Mouse (Mus musculus) small intestine, adult 2 months (tissue): ENCODE measurements around the gene Vsx2.
A peak's percentile ranks its signal among the peaks of the same experiment; 100 is the strongest.

Source experiments
- CTCF ChIP-seq: fragments of 200-500 bp; IDR thresholded peaks from 2 replicates; pipeline ENCODE4 v1.5.1; 2012; ENCODE audit warnings: low read depth, mild to moderate bottlenecking, control low read depth, inconsistent platforms, low read length, moderate library complexity, mixed read lengths; ENCODE audit not compliant: insufficient replicate concordance, insufficient read length; ENCODE audit errors: extremely low read depth
- POLR2A ChIP-seq: fragments of 200-500 bp; IDR thresholded peaks from 2 replicates; pipeline ENCODE4 v1.6.1; 2012; ENCODE audit warnings: low read depth, mild to moderate bottlenecking, control low read depth, inconsistent platforms, low read length, moderate library complexity

DNA sequence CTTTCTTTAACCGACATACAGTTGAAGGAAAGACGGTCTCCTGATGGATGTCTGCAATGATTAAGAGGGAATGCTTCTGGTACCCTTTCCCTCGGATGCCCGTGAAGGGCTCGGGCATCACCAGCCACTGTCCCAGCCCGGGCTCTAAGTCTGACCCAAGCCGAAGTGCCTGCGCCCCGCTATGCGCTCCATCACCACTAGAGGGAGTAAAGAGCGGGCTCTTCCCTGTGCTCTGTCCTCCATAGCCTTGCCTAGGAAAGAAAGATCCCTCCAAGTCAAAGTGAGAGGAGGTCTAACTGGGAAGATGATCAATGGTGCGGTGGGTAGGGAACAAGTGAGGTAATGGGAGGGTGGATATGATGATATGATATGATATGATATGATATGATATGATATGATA, 23.5 kb upstream of the Vsx2 start:
- peak; percentile 90 for TF ChIP-seq CTCF
- no peak for TF ChIP-seq POLR2A
